8 mouse cellular contexts compared by ENCODE assay signal in the genomic region with DNA sequence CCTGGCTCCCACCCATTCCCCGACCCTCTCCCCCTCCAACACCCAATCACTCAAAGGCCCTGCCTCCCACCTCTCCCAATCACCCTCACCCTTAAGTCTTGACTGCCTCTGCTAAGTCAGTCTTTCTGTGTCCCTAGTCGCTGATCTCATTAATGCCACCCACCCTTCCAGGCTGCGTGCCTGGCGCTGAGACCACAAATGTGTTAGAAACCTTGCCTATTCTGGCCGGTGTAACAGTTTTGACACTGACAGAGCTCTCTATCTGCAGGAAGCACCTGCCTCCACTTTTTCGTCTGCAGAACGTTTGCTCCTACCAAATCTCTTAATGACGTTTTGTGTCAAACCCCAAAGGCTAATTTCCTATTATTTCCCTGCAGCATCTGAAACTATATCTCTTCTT. TPM values are rescaled to one million over a fixed set of nuclear protein-coding genes. Genes with fewer than 3 reads are reported as not detected.
DNase-seq lines count a peak whose midpoint lies in the region; ATAC-seq and TF ChIP-seq lines count a peak whose summit lies in the region.

No protein-coding gene starts in this region.

- H3K9ac ChIP-seq in heart, embryonic 12.5 days: no peak overlapping the region
- H3K9ac ChIP-seq in ES-E14 (ENCODE audit: insufficient read depth, low read depth, low read length, poor library complexity, severe bottlenecking): no peak overlapping the region
- H3K9ac ChIP-seq in forebrain, embryonic 16.5 days (replicated peaks; ENCODE audit: low read depth, low read length): peak overlapping the region; percentile 99

- no peaks in the 10 kb centered on the region for H3K9me3 ChIP-seq in heart, embryonic 12.5 days (replicated peaks)
- H3K9me3 ChIP-seq in ES-E14 (ENCODE audit: control insufficient read depth, insufficient read depth, low read depth, low read length): no peaks in the 10 kb centered on the region
- no peaks in the 10 kb centered on the region for H3K9me3 ChIP-seq in forebrain, embryonic 16.5 days (ENCODE audit: control insufficient read depth, low read length)

- no peaks in the 10 kb centered on the region for H3K27me3 ChIP-seq in heart, embryonic 12.5 days (replicated peaks)
- H3K27me3 ChIP-seq in forebrain, embryonic 16.5 days (replicated peaks; ENCODE audit: control insufficient read depth, insufficient read depth, low read length): no peaks in the 10 kb centered on the region

- no peak overlapping the region for H3K27ac ChIP-seq in heart, embryonic 12.5 days (ENCODE audit: poor library complexity, severe bottlenecking)
- H3K27ac ChIP-seq in ES-E14 (ENCODE audit: insufficient read depth, low read depth, low read length, poor library complexity, severe bottlenecking): no peak overlapping the region
- H3K27ac ChIP-seq in forebrain, embryonic 16.5 days (ENCODE audit: low read length): peak overlapping the region; percentile 98

- in situ Hi-C loops in ES-E14 (cut with MboI; ENCODE audit: low sequenced_read_pairs in 2 of 2, unreplicated experiment in 2 of 2): no loop called here

- no peak for DNase-seq in heart, adult 18-20 months
- peak; percentile 22 for DNase-seq in ES-E14 (ENCODE audit: low read depth, low spot score)
- DNase-seq in cerebellum, adult 8-10 months: no peak
- no peak for DNase-seq in yolk sac, embryonic 10.5 days (ENCODE audit: low spot score)
- DNase-seq in adrenal gland, adult (ENCODE audit: inconsistent age in 2 of 2, low spot score in 1 of 2): no peak

- peak overlapping the region; percentile 86 for H3K4me2 ChIP-seq in heart, embryonic 12.5 days
- peak overlapping the region; percentile 80 for H3K4me2 ChIP-seq in forebrain, embryonic 16.5 days (ENCODE audit: low read length)

- 4% methylated on average over 8 of the region's 8 CpGs for WGBS in heart, embryonic 12.5 days
- WGBS in forebrain, embryonic 16.5 days: 2% methylated on average over 8 of the region's 8 CpGs

- ATAC-seq in heart, embryonic 12.5 days (ENCODE audit: insufficient number of reproducible peaks, low FRiP score): no peak
- no peak for ATAC-seq in forebrain, embryonic 16.5 days
- ATAC-seq in megakaryocyte-erythroid progenitor cell, adult 5-6 weeks (replicated peaks; ENCODE audit: low FRiP score, low TSS enrichment, poor library complexity, severe bottlenecking): peak; percentile 69

- H3K4me3 ChIP-seq in heart, embryonic 12.5 days: peak overlapping the region; percentile 78
- peak overlapping the region in 1 of 2 experiments; percentile 98; a peak in 2 of 4 replicates for H3K4me3 ChIP-seq in ES-E14 (ENCODE audit: insufficient read depth in 1 of 2, low read depth in 1 of 2, low read length in 2 of 2, poor library complexity in 1 of 2, severe bottlenecking in 1 of 2)
- H3K4me3 ChIP-seq in forebrain, embryonic 16.5 days (replicated peaks; ENCODE audit: low read length): peak overlapping the region; percentile 96

- H3K4me1 ChIP-seq in heart, embryonic 12.5 days (replicated peaks): peaks cover 36% of the 10 kb centered on the region
- H3K4me1 ChIP-seq in ES-E14 (ENCODE audit: control insufficient read depth in 2 of 2, insufficient read depth in 2 of 2, low read length in 2 of 2, poor library complexity in 1 of 2): peaks cover 5 to 8% of the 10 kb centered on the region in 2 experiments; a peak in 3 of 4 replicates
- H3K4me1 ChIP-seq in forebrain, embryonic 16.5 days (replicated peaks; ENCODE audit: control insufficient read depth, insufficient read depth, low read length): peaks cover 39% of the 10 kb centered on the region

- no peaks in the 10 kb centered on the region for H3K36me3 ChIP-seq in heart, embryonic 12.5 days
- no peaks in the 10 kb centered on the region for H3K36me3 ChIP-seq in ES-E14 (ENCODE audit: control insufficient read depth, insufficient read depth, low read length, poor library complexity, severe bottlenecking)
- H3K36me3 ChIP-seq in forebrain, embryonic 16.5 days (ENCODE audit: control insufficient read depth, insufficient read depth): no peaks in the 10 kb centered on the region

TF ChIP-seq in ES-E14, 5 proteins besides CTCF, POLR2A, EP300 and RAD21:
- no peak for TF ChIP-seq HCFC1 (IDR thresholded peaks at IDR 0.05; ENCODE audit: borderline replicate concordance, insufficient read depth, low read length)
- no peak for TF ChIP-seq CHD2 (IDR thresholded peaks at IDR 0.05; ENCODE audit: low read depth, low read length)

RNA-seq across cellular contexts. Expression of a gene that starts 0.5 kb away (rescaled TPM):
- 2.5 and 3.0 TPM in 2 replicates for polyA plus RNA-seq in heart, embryonic 12.5 days (2016; fragmentation: Nextera tagmentation; extraction: Ambion mirVana)
- total RNA-seq in heart, adult 18-20 months (2021): 10 to 100 TPM; 10.4 to 12.0 TPM
- 15.8 and 22.6 TPM in 2 replicates for total RNA-seq in ES-E14 (2012; rRNA removed)
- polyA plus RNA-seq in forebrain, embryonic 16.5 days (2015; fragmentation: Nextera tagmentation; extraction: Ambion mirVana): 14.9 and 16.1 TPM in 2 replicates
- total RNA-seq in megakaryocyte-erythroid progenitor cell, adult 5-6 weeks (2014; fragmentation: Nextera tagmentation): 35.3 and 42.6 TPM in 2 replicates
- total RNA-seq in megakaryocyte-erythroid progenitor cell, adult 5-6 weeks (2017): 23.3 and 32.2 TPM in 2 replicates

RNA-seq across cellular contexts. Expression of a gene that starts 39.6 kb away (rescaled TPM):
- 11.4 and 13.2 TPM in 2 replicates for polyA plus RNA-seq in heart, embryonic 12.5 days (2016; fragmentation: Nextera tagmentation; extraction: Ambion mirVana)
- 10 to 100 TPM; 12.5 to 14.4 TPM for total RNA-seq in heart, adult 18-20 months (2021)
- total RNA-seq in ES-E14 (2012; rRNA removed): 17.6 and 17.8 TPM in 2 replicates
- 16.1 and 18.7 TPM in 2 replicates for polyA plus RNA-seq in forebrain, embryonic 16.5 days (2015; fragmentation: Nextera tagmentation; extraction: Ambion mirVana)
- total RNA-seq in megakaryocyte-erythroid progenitor cell, adult 5-6 weeks (2014; fragmentation: Nextera tagmentation): 18.0 and 31.5 TPM in 2 replicates
- total RNA-seq in megakaryocyte-erythroid progenitor cell, adult 5-6 weeks (2017): 3.0 and 20.2 TPM in 2 replicates
